Mouse (Mus musculus) heart, postnatal 4 days (tissue): ENCODE measurements at regions not wholly inside any gene's neighbourhood (a gene's known extent, or its start where the extent isn't known, plus 50 kb on each side); places are given as distances from the start of the nearest gene placed in this dataset.

Experiments used
- DNase-seq: peaks from one replicate; pipeline ENCODE4 v3.0.0; 2021

- peak; percentile 29 for DNase-seq
These were observed 105.2 kb upstream of the Pdzrn3 start for GRCm38 (mm10) chr6:101482635-101483465.

- no peak for DNase-seq
These were observed 96.3 kb upstream of the Pdzrn3 start for GRCm38 (mm10) chr6:101473956-101474355.

- DNase-seq: peak; percentile 47
These were observed 95.7 kb upstream of the Pdzrn3 start for GRCm38 (mm10) chr6:101473257-101473925.

GRCm38 (mm10) chr6:101464910-101465309 is 87.2 kb upstream of the Pdzrn3 start:
- no peak for DNase-seq

GRCm38 (mm10) chr6:101463812-101464320 is 86.2 kb upstream of the Pdzrn3 start:
- DNase-seq: no peak

GRCm38 (mm10) chr6:101446720-101447119 is 69.0 kb upstream of the Pdzrn3 start:
- DNase-seq: no peak

- DNase-seq: no peak
These were observed 68.6 kb upstream of the Pdzrn3 start for GRCm38 (mm10) chr6:101446316-101446715.

GRCm38 (mm10) chr6:101432769-101433168 is 55.1 kb upstream of the Pdzrn3 start:
- no peak for DNase-seq

GRCm38 (mm10) chr6:101429634-101430033 is 51.9 kb upstream of the Pdzrn3 start:
- DNase-seq: no peak
